Mouse (Mus musculus): Measurements from ENCODE around the gene Zmiz1. TPM values are rescaled to one million over a fixed set of nuclear protein-coding genes. Genes with fewer than 3 reads are reported as not detected.

The Zmiz1 gene
- total RNA-seq, 2 experiments from 2014 or later: 89.1 to 116 TPM

DNA sequence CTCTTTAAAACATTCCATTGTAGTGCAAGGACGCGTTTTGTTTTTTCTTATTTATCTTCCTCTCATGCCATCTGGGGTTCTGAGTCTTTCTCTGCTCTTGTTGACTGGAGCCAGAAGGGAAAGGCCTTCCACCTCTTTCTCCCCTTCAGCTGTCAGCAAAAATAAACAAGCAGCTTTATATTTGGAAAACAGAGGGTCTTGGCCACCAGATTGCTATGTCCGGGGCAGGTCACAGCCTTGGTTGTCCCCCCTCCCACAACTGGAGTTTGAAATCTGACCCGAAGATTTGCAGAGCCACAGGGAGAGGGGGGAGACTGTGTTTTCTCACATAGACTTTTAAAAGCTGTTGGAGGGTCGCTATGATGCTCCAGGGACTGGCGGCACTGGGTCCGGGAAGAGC, 96.9 kb downstream of the Zmiz1 start:
- DNase-seq (ENCODE audit: low spot score in 2 of 2): no peak

DNA sequence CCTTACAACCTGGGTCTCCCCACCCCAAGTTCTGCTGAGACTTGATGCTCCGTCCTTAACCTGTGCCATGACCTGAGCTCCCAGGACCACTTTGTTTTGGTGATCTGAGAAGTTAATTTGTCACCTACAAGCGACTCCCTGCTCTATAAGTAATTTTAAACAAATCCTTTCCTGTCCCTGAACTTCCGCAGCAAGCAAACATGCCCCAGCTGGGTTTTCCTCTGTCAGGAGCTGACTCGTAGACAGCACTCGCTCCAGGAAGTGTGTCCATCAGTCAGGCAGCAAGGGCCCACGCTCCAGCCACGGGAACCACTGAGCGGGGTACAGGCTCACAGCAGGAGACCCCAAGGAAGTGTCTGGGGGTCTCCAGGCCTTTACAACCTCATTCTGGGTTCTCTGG, 98.0 kb downstream of the Zmiz1 start:
- DNase-seq (ENCODE audit: low spot score in 2 of 2): no peak

DNA sequence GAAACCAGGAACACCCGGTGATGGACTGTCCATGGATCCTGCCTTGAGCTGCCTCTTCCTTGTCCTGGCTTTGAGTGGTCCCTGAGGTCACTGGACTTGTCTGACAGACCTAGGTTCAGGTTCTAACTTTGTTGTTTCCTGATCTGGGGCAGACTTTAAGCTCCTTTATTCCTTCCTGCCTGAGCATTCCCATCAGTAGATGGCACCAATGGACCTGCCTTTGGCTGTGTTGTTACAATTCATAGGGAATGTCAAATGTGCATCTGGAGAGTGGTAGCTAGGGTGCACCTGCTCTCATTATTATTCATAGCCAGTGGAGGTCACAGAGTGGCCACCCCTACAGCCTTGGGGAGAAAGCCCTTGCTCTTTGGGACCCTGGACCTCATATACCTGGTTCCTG, 99.5 kb downstream of the Zmiz1 start:
- no peak for DNase-seq (ENCODE audit: low spot score in 2 of 2)

DNA sequence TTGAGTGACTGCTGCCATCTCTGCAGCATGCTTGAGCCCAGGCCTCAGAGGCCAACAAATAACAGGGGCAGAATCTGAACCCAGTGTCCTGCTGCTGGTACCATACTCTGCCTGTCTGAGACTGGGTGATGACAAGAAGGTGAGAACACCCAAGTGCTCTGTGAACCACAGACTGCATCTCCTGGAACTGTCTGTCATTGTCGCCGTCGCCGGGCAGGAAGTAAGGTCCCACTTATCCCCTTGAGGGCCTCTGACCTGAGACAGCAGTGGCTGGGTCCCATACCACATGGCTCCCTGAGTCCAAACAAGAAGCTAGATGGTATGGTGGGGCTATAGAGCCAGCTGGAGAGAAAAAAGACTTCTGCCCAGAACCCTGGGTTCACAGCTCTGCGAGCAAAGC, 100.9 kb downstream of the Zmiz1 start:
- no peak for DNase-seq (ENCODE audit: low spot score in 2 of 2)

DNA sequence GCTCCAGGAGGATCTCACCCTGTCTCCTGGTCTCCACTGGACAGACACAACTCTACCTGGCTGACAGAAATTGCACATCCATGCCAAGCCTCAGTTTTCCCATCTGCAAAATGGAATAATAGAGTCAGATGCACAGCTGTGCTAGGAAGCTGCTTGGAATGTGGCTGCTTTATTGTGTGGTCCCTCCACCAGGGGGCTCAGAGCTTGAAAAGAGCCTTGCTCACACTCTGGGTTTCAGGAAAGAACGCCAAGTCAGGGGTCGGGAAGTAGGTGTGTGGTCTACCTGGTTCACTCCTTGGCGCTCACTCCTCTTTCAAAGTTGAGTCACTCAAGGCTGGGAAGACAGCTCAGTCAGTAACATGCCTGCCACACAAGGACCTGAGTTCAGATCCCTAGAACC, 101.9 kb downstream of the Zmiz1 start:
- DNase-seq (ENCODE audit: low spot score in 2 of 2): no peak

DNA sequence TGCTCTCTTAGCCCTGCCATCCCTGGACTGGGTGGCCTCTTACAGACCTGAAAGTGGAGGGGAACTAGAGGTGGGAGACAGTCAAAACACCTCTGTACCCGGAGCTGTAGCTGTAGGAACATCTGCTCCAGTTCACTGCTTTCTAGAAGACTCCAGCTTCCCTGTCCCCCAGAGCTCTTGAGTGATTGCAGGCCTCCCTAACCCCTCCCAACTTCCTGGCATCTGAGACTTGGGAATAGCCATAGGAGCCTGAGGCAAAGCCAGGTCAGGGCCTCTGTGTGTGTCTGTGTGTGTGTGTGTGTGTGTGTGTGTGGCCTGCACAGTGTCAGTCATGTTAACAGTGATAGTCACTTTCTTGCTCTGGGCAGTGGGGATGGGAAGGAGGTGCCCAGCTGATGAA, 102.7 kb downstream of the Zmiz1 start:
- DNase-seq (ENCODE audit: low spot score in 2 of 2): no peak

DNA sequence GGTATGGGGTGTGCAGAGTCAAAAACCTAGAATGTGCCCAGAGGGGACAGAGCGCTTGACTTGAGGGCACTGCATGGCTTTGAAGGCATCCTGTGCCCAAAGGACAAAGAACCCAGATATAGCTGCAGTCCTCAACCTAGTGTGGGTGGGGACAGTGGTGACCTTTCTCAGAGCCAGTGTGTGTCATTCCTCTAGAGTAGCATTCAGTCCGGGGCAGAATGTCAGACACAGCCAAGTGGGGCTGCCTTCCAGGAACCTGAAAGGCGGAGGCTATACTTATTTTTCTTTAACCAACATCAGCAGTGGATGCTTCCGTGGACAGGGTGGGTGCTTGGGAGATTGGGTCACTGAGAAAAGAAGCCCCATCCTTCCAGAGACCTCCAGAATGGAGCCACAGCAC, 103.5 kb downstream of the Zmiz1 start:
- DNase-seq (ENCODE audit: low spot score in 2 of 2): no peak

DNA sequence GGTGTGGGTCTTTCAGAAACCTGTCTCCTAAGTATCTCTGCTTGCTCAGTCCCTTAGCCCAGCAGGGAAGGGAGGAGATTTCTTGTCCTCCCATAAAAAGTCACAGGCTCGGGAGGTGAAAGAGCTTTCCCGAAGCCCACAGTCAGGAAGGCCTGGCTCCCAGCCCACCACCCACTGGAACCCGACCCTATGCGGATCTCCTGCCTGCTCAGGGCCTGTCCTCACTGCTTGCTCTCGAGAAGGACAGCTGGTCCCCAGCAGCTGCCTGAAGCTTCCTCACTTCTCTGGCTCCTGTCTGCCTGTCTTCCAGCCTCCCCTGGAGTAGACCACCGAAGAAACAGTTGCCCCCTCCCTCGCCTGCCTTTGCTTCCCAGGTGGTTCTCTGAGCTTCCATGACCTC, 103.9 kb downstream of the Zmiz1 start:
- DNase-seq (ENCODE audit: low spot score in 2 of 2): no peak

DNA sequence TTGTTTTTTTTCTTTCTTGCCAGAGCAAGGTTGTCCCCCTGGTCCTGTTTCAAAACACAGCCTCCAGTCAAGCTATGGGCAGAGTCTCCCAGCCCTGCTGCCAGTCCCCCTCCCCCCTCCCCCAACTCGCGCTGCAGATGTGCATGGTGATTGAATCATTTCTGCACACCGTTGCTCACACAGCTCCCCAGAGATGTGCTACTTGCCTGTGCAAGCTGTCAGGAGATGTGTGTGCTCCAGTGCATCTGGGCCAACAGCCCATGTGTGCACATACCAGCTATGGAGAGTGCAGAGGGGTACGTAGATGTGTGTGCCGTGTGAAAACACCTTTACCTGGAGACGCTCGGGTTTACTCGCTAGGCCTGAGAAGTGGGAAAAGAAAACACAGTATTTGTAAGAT, 105.6 kb downstream of the Zmiz1 start:
- no peak for DNase-seq (ENCODE audit: low spot score in 2 of 2)

DNA sequence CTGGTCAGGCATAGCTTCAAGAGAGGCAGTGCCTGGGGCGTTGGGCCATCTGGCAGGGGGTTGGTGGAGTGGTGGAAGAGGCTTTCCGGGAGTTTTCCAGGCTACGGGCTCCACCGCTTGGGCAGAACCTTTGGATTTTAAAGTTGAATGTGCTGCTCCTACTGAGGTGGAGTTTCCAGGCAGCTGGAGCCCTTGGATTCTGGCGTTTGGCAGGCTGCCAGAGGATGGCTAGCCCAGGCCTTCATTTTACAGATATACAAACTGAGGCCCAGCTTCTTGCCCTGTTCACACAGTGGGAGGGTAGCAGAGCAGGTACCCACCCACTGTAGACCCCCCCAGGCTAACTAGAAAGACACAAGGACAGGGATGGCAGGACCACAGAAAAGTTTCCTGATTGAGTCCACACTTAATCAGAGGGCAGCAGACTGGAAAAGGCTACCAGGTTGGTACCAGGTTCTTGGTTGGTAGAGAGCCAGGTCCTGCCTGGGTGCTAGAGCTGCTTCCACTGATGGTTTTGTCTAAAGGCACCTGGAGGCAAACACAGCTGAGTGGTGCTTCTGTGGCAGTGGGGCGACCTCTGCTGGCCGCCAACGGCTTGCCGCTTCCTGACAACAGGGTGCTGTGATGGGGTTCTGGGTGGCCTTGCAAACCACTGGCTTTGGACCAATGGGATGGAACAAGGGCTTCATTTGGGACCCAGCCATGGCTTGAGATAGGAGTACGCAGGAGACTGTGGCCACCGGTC, 106.5 kb downstream of the Zmiz1 start:
- DNase-seq (ENCODE audit: low spot score in 2 of 2): peak; percentile 87 to 90

DNA sequence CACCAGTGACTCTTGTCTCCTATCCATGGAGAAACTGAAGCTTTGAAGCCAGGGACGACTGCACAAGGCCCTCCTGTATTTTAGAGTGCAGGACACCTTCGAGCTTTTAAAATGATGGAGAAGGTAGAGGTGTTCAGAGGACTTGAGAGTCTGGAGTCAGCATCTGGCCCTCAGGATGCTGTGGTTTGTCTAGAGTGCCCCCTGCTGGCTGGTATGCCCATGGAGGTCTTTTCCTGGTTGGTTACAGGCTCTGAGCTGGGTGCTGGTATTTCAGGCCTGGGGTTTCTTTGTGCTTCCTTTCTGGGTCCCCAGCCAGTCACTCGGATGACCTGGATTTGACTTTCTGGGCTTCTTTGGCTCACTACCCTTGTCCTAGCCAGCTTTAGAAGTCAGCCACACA, 108.3 kb downstream of the Zmiz1 start:
- DNase-seq (ENCODE audit: low spot score in 2 of 2): peak; percentile 71 to 74

DNA sequence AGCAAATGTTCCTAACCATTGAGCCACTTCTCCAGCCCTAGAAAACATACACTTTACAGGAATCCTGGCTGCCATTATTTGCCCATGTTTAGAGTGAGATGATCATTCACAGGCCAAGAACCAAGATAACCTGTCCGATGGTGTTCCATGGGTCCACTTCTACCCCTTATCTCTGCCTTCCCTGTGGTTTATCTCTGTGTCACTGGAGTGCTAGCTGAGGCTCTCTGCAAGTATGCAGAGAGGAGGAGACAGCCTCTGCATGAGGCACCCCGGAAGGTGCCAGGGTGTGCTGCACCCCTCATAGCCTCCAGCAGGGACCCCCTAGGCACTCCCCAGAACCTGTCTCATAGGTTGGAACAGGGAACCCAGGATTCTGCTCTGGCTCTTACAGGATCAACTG, 108.9 kb downstream of the Zmiz1 start:
- no peak for DNase-seq (ENCODE audit: low spot score in 2 of 2)

DNA sequence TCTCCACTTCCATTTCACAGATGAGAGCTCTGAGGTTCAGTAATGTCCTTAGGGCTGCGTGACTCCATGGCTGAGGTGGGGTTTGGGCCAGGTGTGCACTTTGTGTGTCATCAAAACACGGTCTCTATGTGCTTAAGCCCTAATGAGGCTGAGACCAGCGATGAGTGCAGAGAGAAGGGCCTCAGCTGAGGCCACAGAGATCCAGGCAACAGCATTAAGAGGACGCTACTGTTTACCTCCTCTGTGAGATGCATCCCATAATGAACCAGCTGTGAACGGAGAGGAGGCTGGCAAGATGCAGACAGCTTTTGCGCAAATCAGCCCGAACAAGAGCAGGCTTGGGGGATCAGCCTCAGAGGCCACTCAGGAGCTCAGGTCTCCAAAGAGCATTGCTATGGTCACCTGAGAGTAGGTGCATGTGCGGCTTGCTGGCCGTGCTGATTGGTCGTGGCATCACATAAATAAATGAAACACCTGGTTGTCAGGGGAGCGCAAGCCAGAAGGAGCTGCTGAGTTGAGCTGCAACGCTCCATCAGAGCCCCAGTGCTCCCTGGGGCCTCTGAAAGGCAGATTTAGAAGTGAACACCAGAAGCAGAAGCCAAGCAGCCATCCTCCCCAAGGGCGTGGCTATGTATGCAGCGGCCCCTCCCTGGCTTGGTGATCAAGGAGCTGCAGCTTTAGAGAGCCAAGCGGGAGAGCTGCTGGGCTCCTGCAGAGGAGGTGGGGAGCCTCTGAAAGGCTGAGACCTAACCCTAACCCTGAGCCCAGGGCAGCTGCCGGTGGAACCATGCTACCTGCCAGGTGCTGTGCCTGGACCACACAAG, 115.3 kb downstream of the Zmiz1 start:
- no peak for DNase-seq (ENCODE audit: low spot score in 2 of 2)

DNA sequence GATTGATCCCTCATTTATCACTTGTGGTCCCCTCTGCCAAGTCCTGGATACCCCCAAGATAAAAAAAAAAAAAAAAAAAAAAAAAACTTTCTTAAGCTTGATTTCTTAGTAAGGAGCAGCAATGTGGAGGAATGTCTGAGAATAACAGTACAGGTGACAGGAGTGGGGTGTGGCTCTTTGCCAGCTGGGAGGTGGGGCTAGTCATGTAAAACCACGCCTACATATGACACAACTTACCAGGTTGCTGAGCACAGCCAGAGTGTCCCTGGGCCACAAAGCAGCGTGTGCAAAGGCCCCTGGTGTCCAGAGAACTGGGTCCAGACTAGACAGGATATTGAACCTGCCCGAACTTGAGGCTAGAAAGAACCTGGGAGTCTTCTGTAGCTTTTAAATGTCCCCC, 117.7 kb downstream of the Zmiz1 start:
- DNase-seq (ENCODE audit: low spot score in 2 of 2): no peak

DNA sequence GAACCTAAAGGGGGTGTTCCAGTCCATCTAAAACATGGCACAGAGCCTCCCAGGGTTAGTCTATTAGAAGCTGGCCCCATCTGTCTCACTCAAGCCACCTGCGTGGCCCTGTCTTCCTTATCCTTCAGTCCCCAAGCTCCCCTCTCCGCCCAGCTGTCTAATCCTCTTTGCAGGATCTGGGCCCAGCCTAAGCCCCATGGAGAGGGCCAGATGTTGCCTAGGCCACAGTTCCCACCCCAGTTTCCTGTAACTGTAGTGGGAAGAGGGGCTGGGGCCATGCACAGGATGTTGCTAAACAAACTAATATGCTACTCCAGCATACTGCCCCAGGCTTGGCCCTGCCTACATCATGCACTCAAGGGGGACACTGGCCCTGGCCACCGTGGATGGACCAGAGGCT, 118.4 kb downstream of the Zmiz1 start:
- DNase-seq (ENCODE audit: low spot score in 2 of 2): no peak

DNA sequence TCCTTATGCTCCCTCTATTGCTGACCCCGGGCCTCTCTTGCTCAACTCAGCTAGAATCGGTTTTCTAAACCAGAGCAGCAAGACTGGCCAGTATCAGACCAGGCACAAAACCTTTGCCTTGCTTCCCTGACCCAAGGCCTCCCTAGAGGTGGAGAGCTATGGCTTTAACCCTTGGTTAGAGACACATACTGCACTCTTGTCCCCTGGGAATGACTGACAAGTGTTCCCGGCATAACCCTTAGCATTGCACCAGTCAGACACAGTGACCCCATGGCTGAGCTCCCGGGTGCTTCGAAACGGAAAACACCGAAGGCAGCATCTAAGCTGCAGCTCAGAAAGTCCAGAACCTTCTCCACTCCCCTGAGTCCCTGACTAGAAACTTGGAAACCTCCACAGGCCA, 120.6 kb downstream of the Zmiz1 start:
- DNase-seq (ENCODE audit: low spot score in 2 of 2): no peak

DNA sequence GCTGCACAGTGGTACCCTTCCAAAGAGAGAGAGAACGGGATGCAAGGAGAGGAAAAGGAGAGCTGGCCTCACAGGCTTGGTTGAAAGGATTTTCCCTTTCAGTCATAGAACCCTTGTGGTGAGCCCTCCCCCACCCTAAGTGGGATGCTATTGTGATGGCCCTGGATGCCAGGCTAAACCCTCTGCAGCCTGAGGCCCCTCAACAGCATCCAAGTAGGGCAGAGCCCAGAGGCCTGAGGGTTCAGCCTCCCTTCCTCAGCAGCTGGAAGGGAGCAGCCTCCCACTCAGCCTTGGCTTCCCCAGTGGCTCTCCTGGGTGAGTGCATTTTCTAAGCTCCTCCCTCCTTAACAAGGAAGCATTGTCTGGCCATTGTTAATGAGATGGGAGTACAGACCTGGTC, 121.4 kb downstream of the Zmiz1 start:
- DNase-seq (ENCODE audit: low spot score in 2 of 2): no peak

DNA sequence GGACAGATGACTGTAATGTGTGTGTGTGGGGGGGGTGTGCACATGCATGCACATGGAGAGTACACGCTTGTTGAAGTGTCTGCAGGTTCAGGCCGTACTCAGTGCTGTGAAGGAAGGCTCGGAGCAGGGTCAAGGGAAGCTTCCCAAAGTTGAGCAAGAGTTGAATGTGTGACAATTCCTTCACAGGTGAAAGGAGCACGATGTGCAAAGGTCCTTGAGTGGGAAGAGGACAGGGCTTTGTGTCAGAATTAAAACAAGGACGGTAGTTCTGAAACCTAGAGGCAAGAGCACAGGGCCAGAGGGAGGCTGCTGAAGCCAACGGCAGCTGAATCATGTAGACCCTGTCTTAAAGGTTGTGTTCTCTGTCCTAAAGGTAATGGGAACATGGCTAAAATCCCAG, 123.6 kb downstream of the Zmiz1 start:
- no peak for DNase-seq (ENCODE audit: low spot score in 2 of 2)

DNA sequence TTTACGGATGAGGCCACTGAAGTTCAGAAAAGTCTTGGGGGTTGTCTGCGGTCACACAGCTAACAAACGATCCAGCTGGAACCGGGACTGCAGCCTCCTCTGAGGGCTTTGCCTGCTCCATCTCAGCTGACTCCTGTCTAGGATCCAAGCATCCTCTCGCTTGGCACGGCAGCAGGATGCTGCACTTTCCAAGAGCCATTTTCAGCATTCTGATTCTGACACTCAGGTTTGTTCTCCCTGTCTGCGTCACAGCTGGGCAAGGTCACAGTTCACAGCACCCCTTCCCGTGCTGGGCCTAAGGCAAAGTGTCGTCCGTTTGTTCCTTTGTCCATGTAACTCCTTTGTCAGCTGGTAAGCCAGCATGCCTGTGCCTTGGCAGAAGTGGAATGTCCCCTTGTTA, 124.9 kb downstream of the Zmiz1 start:
- no peak for DNase-seq (ENCODE audit: low spot score in 2 of 2)

DNA sequence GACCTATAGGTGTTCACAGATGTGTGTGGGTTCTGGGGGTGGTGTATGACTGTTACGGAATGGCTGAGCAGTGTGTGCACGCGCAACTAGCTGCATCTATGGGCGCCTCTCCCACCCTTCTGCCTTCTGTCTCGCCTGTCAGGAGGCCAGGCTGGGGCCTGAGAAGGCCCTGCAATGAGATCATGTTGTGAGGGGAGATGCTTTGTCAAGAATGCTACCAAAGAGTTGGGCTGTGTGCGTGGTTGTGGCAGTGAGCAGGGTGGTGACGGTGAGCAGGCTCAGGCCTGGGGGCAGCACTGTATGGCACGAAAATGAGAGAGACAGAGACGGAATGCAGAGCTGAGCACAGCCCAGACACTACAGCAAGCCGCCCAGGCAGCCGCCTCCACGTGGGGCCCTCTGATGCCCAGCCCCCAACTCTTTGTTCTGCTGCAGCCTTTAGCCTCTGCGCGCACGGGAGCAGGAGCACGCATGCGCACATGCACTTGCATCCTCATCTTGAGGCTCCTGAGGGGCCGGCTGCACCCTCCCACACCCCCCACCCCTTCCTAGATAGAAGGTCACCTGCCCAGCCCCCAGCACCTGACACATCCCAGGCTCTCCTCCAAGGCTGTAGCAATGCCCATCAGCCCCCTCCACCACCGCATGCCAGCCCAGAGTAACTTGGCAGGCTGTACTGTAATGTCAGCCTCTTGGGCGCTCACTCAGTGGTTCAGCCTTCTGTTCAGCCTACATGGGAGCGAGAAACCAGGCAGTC, 126.7 kb downstream of the Zmiz1 start:
- DNase-seq (ENCODE audit: low spot score in 2 of 2): no peak

DNA sequence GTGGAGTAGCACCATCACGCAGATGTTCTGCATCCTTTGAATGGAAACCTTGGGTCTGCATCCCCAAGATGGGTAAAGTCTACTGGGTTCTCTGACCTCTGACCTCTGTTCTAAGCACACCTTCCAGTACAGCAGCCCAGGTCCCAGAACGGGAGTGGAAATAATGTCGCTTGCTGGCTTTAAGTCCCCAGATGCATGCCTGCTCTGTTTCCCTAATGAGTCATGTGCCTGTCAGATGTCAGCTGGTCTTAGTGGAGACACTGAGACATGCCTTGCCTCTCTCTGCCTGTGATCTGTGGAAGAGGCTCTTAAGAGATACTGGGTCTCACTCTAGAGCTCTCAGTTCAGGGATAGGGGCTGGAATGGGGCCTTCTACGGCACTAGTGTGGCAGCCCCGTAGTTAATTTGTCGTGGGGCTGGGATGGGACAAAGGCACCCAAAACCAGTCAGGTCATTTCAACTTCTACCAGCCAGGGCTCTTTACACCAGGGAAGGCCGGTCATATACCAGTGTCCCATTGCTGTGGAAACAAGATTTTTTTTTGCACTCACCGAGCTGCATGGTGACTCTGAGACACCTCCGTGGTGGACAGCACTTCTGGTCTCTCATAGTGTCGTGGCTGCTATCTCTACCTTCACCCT, 128.0 kb downstream of the Zmiz1 start:
- no peak for DNase-seq (ENCODE audit: low spot score in 2 of 2)
